Mouse (Mus musculus) myocyte (in vitro differentiated cells): ENCODE measurements around the gene Ccl2.

Source experiments
- E2F4 ChIP-seq: IDR thresholded peaks from one replicate; pipeline ENCODE4 v1.6.1; 2011; ENCODE audit warnings: mild to moderate bottlenecking, control low read depth, moderate library complexity; ENCODE audit not compliant: insufficient read depth
- MYOG ChIP-seq, 3 experiments: IDR thresholded peaks; one replicate each; pipeline ENCODE4 v1.6.1; 2011; ENCODE audit warnings: control low read depth in 2 of 3, low read depth in 2 of 3, mild to moderate bottlenecking in 2 of 3; ENCODE audit not compliant: insufficient read length in 2 of 3, control insufficient read depth in 1 of 3, insufficient read depth in 1 of 3
- POLR2A ChIP-seq: IDR thresholded peaks from one replicate; pipeline ENCODE4 v1.6.1; 2011; ENCODE audit warnings: low read depth, mild to moderate bottlenecking, control low read depth, moderate library complexity; ENCODE audit not compliant: insufficient read length
- TCF12 ChIP-seq: IDR thresholded peaks from one replicate; pipeline ENCODE4 v1.6.1; 2011; ENCODE audit warnings: mild to moderate bottlenecking, control low read depth; ENCODE audit not compliant: poor library complexity, insufficient read depth, severe bottlenecking
- TCF3 ChIP-seq: IDR thresholded peaks from one replicate; pipeline ENCODE4 v1.6.1; 2011; ENCODE audit warnings: low read depth, control low read depth; ENCODE audit not compliant: insufficient read length

DNA sequence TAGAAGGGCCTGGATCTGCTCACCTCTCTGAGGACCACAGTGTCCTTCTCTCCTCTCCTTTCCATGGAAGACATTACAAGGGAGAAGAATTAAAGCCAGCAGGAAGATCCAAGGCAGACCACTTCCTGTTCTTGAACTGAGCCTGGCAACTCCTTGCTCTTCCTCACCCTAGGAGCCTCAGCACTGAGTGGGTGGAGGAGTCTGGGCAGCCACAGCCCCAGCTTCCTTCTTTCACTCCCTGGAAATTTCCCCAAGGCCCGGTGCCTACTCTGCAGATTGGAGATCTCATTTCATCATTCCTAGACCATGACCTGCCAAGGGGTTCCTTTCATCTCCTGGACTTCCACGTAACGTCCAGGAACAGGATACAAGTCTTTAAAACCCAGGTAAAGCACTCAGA is 37.6 kb downstream of the Ccl2 start:
- TF ChIP-seq POLR2A (no peak), TCF3 (no peak), TCF12 (no peak), E2F4 (no peak), MYOG (IDR thresholded peaks at IDR 0.05; ENCODE audit: control insufficient read depth in 1 of 3, insufficient read depth in 1 of 3, insufficient read length in 2 of 3, low read depth in 2 of 3) (no peak)
